ENCODE assay signal across 7 mouse cellular contexts in the genomic region with DNA sequence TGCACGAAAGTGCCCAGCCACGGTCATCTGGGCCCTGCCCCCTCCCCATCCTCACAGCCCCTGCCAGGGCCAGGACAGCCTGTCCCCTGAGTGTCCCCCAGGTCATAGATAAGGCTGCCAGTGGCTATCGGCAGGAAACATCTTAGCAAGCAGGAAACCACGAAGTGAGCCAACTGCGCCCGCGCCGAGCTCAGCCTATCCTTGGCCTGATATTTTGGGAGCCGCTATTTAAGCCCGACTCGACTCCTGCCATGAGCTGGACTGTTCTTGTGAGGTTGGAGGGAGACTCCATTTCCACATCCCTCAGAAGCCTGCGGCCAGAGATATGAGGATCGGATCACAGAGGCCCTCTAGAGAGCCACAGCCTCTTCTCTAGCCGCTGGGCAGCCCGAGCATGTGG. TPM values are rescaled to one million over a fixed set of nuclear protein-coding genes. Genes with fewer than 3 reads are reported as not detected.
DNase-seq lines count a peak whose midpoint lies in the region; ATAC-seq and TF ChIP-seq lines count a peak whose summit lies in the region.

No protein-coding gene starts in this region.

- no peaks in the 10 kb centered on the region for H3K9me3 ChIP-seq in MEL (replicated peaks; ENCODE audit: insufficient read depth, low read length)
- no peaks in the 10 kb centered on the region for H3K9me3 ChIP-seq in hindbrain, postnatal 0 days (ENCODE audit: low read length)
- no peaks in the 10 kb centered on the region for H3K9me3 ChIP-seq in liver, embryonic 14.5 days (ENCODE audit: control insufficient read depth, low read length)

- TF ChIP-seq RAD21 in MEL (IDR thresholded peaks at IDR 0.05; ENCODE audit: low read depth, low read length), result no peak

- no peak overlapping the region for H3K4me2 ChIP-seq in hindbrain, postnatal 0 days (ENCODE audit: low read depth, low read length)
- peak overlapping the region; percentile 14 for H3K4me2 ChIP-seq in liver, embryonic 14.5 days (ENCODE audit: low read depth)

- peak; percentile 78 to 80 for DNase-seq in B cell, adult 2 months
- peak; percentile 93 for DNase-seq in MEL (ENCODE audit: low read depth, low spot score)
- DNase-seq in hindbrain, postnatal 0 days (ENCODE audit: low spot score), result no peak
- peak; percentile 50 to 61 (median 52) for DNase-seq in liver, embryonic 14.5 days (ENCODE audit: low read depth in 3 of 3, low spot score in 3 of 3)
- DNase-seq in skeletal muscle tissue, adult 2 months (ENCODE audit: low read depth, low spot score), result peak; percentile 83
- no peak for DNase-seq in urinary bladder, postnatal 10 days (ENCODE audit: low spot score)

- 82% methylated on average over 15 of the region's 15 CpGs for WGBS in hindbrain, postnatal 0 days
- 9% methylated on average over 15 of the region's 15 CpGs for WGBS in liver, embryonic 14.5 days (ENCODE audit: insufficient replicate concordance)

- H3K27ac ChIP-seq in MEL (ENCODE audit: control insufficient read depth, low read depth, low read length), result peak overlapping the region; percentile 84
- H3K27ac ChIP-seq in hindbrain, postnatal 0 days, result peak overlapping the region; percentile 41; the same call in 1 of the 2 replicates
- no peak overlapping the region for H3K27ac ChIP-seq in liver, embryonic 14.5 days

- TF ChIP-seq CTCF in MEL (IDR thresholded peaks at IDR 0.05 in 2 of 3, conservative IDR thresholded peaks at IDR 0.05 in 1 of 3; ENCODE audit: control insufficient read depth in 1 of 3, insufficient read depth in 1 of 3, low read depth in 2 of 3, low read length in 3 of 3, poor library complexity in 1 of 3, severe bottlenecking in 1 of 3), result no peak
- TF ChIP-seq CTCF in hindbrain, postnatal 0 days (IDR thresholded peaks at IDR 0.05; ENCODE audit: low read depth), result no peak
- TF ChIP-seq CTCF in liver, embryonic 14.5 days (IDR thresholded peaks at IDR 0.05; ENCODE audit: low read depth), result no peak

- H3K27me3 ChIP-seq in MEL (ENCODE audit: control insufficient read depth in 1 of 2, insufficient read depth in 2 of 2, low read length in 2 of 2), result no peaks in the 10 kb centered on the region
- no peaks in the 10 kb centered on the region for H3K27me3 ChIP-seq in hindbrain, postnatal 0 days (ENCODE audit: insufficient read depth, low read length)
- no peaks in the 10 kb centered on the region for H3K27me3 ChIP-seq in liver, embryonic 14.5 days (ENCODE audit: control insufficient read depth, insufficient read depth, low read length)

- no peaks in the 10 kb centered on the region for H3K79me2 ChIP-seq in MEL (ENCODE audit: control insufficient read depth, insufficient read depth, low read length, poor library complexity)

- ATAC-seq in erythroid progenitor cell, adult 5-6 weeks (replicated peaks; ENCODE audit: low FRiP score, poor library complexity, severe bottlenecking), result 0 out of 2 replicates have a peak, but pooled peaks have one; percentile 9
- no peak; the same call in 1 of the 2 replicates for ATAC-seq in hindbrain, postnatal 0 days
- ATAC-seq in liver, embryonic 14.5 days (ENCODE audit: insufficient read depth), result peak; percentile 86

- peaks cover 0 to 20% of the 10 kb centered on the region in 2 experiments; a peak in 2 of 4 replicates for H3K36me3 ChIP-seq in MEL (ENCODE audit: control insufficient read depth in 1 of 2, insufficient read depth in 2 of 2, low read length in 2 of 2)
- H3K36me3 ChIP-seq in hindbrain, postnatal 0 days (ENCODE audit: insufficient read depth, low read length), result no peaks in the 10 kb centered on the region
- no peaks in the 10 kb centered on the region for H3K36me3 ChIP-seq in liver, embryonic 14.5 days (replicated peaks; ENCODE audit: control insufficient read depth, insufficient read depth, low read depth)

- H3K4me3 ChIP-seq in MEL (ENCODE audit: control insufficient read depth in 1 of 2, insufficient read depth in 1 of 2, low read depth in 2 of 2, low read length in 2 of 2), result peak overlapping the region; percentile 46 to 49
- no peak overlapping the region for H3K4me3 ChIP-seq in hindbrain, postnatal 0 days (ENCODE audit: low read length)
- no peak overlapping the region for H3K4me3 ChIP-seq in liver, embryonic 14.5 days (ENCODE audit: insufficient read depth in 1 of 2, low read depth in 2 of 2, low read length in 2 of 2)

- peak; percentile 94 to 96 for TF ChIP-seq EP300 in MEL (IDR thresholded peaks at IDR 0.05; ENCODE audit: low read depth in 1 of 2, low read length in 2 of 2)
- TF ChIP-seq EP300 in liver, embryonic 14.5 days (IDR thresholded peaks at IDR 0.05; ENCODE audit: low read depth), result peak; percentile 75

- peaks cover 0 to 28% of the 10 kb centered on the region in 2 experiments; a peak in 2 of 4 replicates for H3K4me1 ChIP-seq in MEL (ENCODE audit: control insufficient read depth in 1 of 2, insufficient read depth in 2 of 2, low read length in 2 of 2)
- no peaks in the 10 kb centered on the region for H3K4me1 ChIP-seq in hindbrain, postnatal 0 days (ENCODE audit: insufficient read depth, low read length)
- H3K4me1 ChIP-seq in liver, embryonic 14.5 days (replicated peaks; ENCODE audit: control insufficient read depth in 2 of 2, insufficient read depth in 2 of 2, low read length in 1 of 2), result peaks cover 0 to 21% of the 10 kb centered on the region in 2 experiments; a peak in 2 of 4 replicates

- peak overlapping the region; percentile 59 for H3K9ac ChIP-seq in MEL (ENCODE audit: control insufficient read depth, low read depth, low read length, poor library complexity, severe bottlenecking)
- H3K9ac ChIP-seq in hindbrain, postnatal 0 days (replicated peaks; ENCODE audit: low read length), result no peak overlapping the region
- no peak overlapping the region for H3K9ac ChIP-seq in liver, embryonic 14.5 days (replicated peaks)

- TF ChIP-seq POLR2A in MEL (IDR thresholded peaks at IDR 0.05; ENCODE audit: control insufficient read depth in 1 of 2, insufficient read depth in 1 of 2, low read depth in 1 of 2, low read length in 2 of 2, poor library complexity in 1 of 2), result peak in 1 of 2 experiments; percentile 72; a peak in 1 of 4 replicates

RNA-seq across cellular contexts. Expression of a gene that starts 28.5 kb away (rescaled TPM):
- 45.7 and 47.4 TPM in 2 replicates for total RNA-seq in MEL (2012; rRNA removed)
- 100 to 1,000 TPM in 1 of 2 experiments, not detected in 1; 117 TPM for polyA plus RNA-seq in MEL (2012; ENCODE audit: insufficient read depth in 1 of 2, insufficient read length in 2 of 2, low read depth in 1 of 2, low replicate concordance in 2 of 2, missing spikeins in 1 of 2)
- 52.8 and 56.6 TPM in 2 replicates for total RNA-seq in erythroid progenitor cell, adult 5-6 weeks (2015; ENCODE audit: low replicate concordance)
- total RNA-seq in erythroid progenitor cell, adult 5-6 weeks (2017; ENCODE audit: low replicate concordance), result 27.6 and 47.7 TPM in 2 replicates
- total RNA-seq in hindbrain, postnatal 0 days (2014; rRNA removed), result 76.8 and 81.3 TPM in 2 replicates
- polyA plus RNA-seq in hindbrain, postnatal 0 days (2015; fragmentation: Nextera tagmentation; extraction: Ambion mirVana), result 197 and 216 TPM in 2 replicates
- polyA plus RNA-seq in liver, embryonic 14.5 days (2012; rRNA removed), result 35.0 and 38.8 TPM in 2 replicates
- 46.7 and 52.5 TPM in 2 replicates for polyA plus RNA-seq in liver, embryonic 14.5 days (2014; fragmentation: Nextera tagmentation; extraction: Ambion mirVana)

RNA-seq across cellular contexts. Expression of a gene that starts 36.7 kb away (rescaled TPM):
- total RNA-seq in MEL (2012; rRNA removed), result 11.4 and 11.7 TPM in 2 replicates
- polyA plus RNA-seq in MEL (2012; ENCODE audit: insufficient read depth in 1 of 2, insufficient read length in 2 of 2, low read depth in 1 of 2, low replicate concordance in 2 of 2, missing spikeins in 1 of 2), result 100 to 1,000 TPM in 1 of 2 experiments, not detected in 1; 133 TPM
- 32.8 and 36.5 TPM in 2 replicates for total RNA-seq in erythroid progenitor cell, adult 5-6 weeks (2015; ENCODE audit: low replicate concordance)
- 19.9 and 23.5 TPM in 2 replicates for total RNA-seq in erythroid progenitor cell, adult 5-6 weeks (2017; ENCODE audit: low replicate concordance)
- 0.36 and 1.5 TPM in 2 replicates for total RNA-seq in hindbrain, postnatal 0 days (2014; rRNA removed)
- polyA plus RNA-seq in hindbrain, postnatal 0 days (2015; fragmentation: Nextera tagmentation; extraction: Ambion mirVana), result 11.7 and 12.3 TPM in 2 replicates
- 0.83 and 7.4 TPM in 2 replicates for polyA plus RNA-seq in liver, embryonic 14.5 days (2012; rRNA removed)
- 7.3 and 8.0 TPM in 2 replicates for polyA plus RNA-seq in liver, embryonic 14.5 days (2014; fragmentation: Nextera tagmentation; extraction: Ambion mirVana)

RNA-seq across cellular contexts. Expression of a gene that starts 48.8 kb away (rescaled TPM):
- 42.2 and 45.5 TPM in 2 replicates for total RNA-seq in MEL (2012; rRNA removed)
- polyA plus RNA-seq in MEL (2012; ENCODE audit: insufficient read depth in 1 of 2, insufficient read length in 2 of 2, low read depth in 1 of 2, low replicate concordance in 2 of 2, missing spikeins in 1 of 2), result 10 to 100 TPM in 1 of 2 experiments, not detected in 1; 45.9 TPM
- 20.1 and 42.5 TPM in 2 replicates for total RNA-seq in erythroid progenitor cell, adult 5-6 weeks (2015; ENCODE audit: low replicate concordance)
- 25.3 and 30.5 TPM in 2 replicates for total RNA-seq in erythroid progenitor cell, adult 5-6 weeks (2017; ENCODE audit: low replicate concordance)
- total RNA-seq in hindbrain, postnatal 0 days (2014; rRNA removed), result 90.0 and 94.7 TPM in 2 replicates
- polyA plus RNA-seq in hindbrain, postnatal 0 days (2015; fragmentation: Nextera tagmentation; extraction: Ambion mirVana), result 78.9 and 83.2 TPM in 2 replicates
- polyA plus RNA-seq in liver, embryonic 14.5 days (2012; rRNA removed), result 22.9 and 28.2 TPM in 2 replicates
- 32.6 and 34.3 TPM in 2 replicates for polyA plus RNA-seq in liver, embryonic 14.5 days (2014; fragmentation: Nextera tagmentation; extraction: Ambion mirVana)

RNA-seq across cellular contexts. Expression of a gene that starts 50.5 kb away (rescaled TPM):
- total RNA-seq in MEL (2012; rRNA removed), result not detected in 2 replicates
- not detected for polyA plus RNA-seq in MEL (2012; ENCODE audit: insufficient read depth in 1 of 2, insufficient read length in 2 of 2, low read depth in 1 of 2, low replicate concordance in 2 of 2, missing spikeins in 1 of 2)
- total RNA-seq in erythroid progenitor cell, adult 5-6 weeks (2015; ENCODE audit: low replicate concordance), result 5.4 and 13.3 TPM in 2 replicates
- 2.9 and 5.5 TPM in 2 replicates for total RNA-seq in erythroid progenitor cell, adult 5-6 weeks (2017; ENCODE audit: low replicate concordance)
- total RNA-seq in hindbrain, postnatal 0 days (2014; rRNA removed), result 4.3 and 8.2 TPM in 2 replicates
- polyA plus RNA-seq in hindbrain, postnatal 0 days (2015; fragmentation: Nextera tagmentation; extraction: Ambion mirVana), result 8.8 and 9.9 TPM in 2 replicates
- polyA plus RNA-seq in liver, embryonic 14.5 days (2012; rRNA removed), result 2.9 and 3.4 TPM in 2 replicates
- 2.0 and 2.6 TPM in 2 replicates for polyA plus RNA-seq in liver, embryonic 14.5 days (2014; fragmentation: Nextera tagmentation; extraction: Ambion mirVana)

RNA-seq across cellular contexts. Expression of a gene that starts 54.9 kb away (rescaled TPM):
- total RNA-seq in MEL (2012; rRNA removed), result not detected in 2 replicates
- polyA plus RNA-seq in MEL (2012; ENCODE audit: insufficient read depth in 1 of 2, insufficient read length in 2 of 2, low read depth in 1 of 2, low replicate concordance in 2 of 2, missing spikeins in 1 of 2), result not detected
- total RNA-seq in erythroid progenitor cell, adult 5-6 weeks (2015; ENCODE audit: low replicate concordance), result not detected in 2 replicates
- not detected in 2 replicates for total RNA-seq in erythroid progenitor cell, adult 5-6 weeks (2017; ENCODE audit: low replicate concordance)
- total RNA-seq in hindbrain, postnatal 0 days (2014; rRNA removed), result not detected in 2 replicates
- polyA plus RNA-seq in hindbrain, postnatal 0 days (2015; fragmentation: Nextera tagmentation; extraction: Ambion mirVana), result not detected in 2 replicates
- not detected in 2 replicates for polyA plus RNA-seq in liver, embryonic 14.5 days (2012; rRNA removed)
- not detected in 2 replicates for polyA plus RNA-seq in liver, embryonic 14.5 days (2014; fragmentation: Nextera tagmentation; extraction: Ambion mirVana)

Comparison
In these comparisons a context has a peak if more than half of its experiments do, and no peak if none do; other contexts are left out.
1. DNase-seq: peak in B cell, adult 2 months (2 of 2), MEL (single experiment), liver, embryonic 14.5 days (3 of 3) and skeletal muscle tissue, adult 2 months (single experiment); none in hindbrain, postnatal 0 days (single experiment) and urinary bladder, postnatal 10 days (single experiment).
2. H3K4me3 ChIP-seq: peak in MEL (2 of 2); none in hindbrain, postnatal 0 days (single experiment) and liver, embryonic 14.5 days (0 of 2).